ENCODE assay signal across 14 mouse cellular contexts in genomic region chr14:15884641-15885340, GRCm38 (mm10).
"Had no signal": no experiment of that assay in that cellular context is flagged by ENCODE, and none has a peak within 500 bp of the region (broad histone marks: within the 10 kb centered on the region; RNA-seq: fewer than 3 reads in every experiment).

No protein-coding gene starts in this region.

- H3K36me3 ChIP-seq: limb, embryonic 12.5 days; liver, embryonic 13.5 days; lung, embryonic 15.5 days; midbrain, embryonic 12.5 days had no signal

- H3K9ac ChIP-seq: limb, embryonic 12.5 days; liver, embryonic 13.5 days; liver, postnatal 0 days; lung, embryonic 15.5 days; midbrain, embryonic 12.5 days had no signal

- H3K4me2 ChIP-seq: limb, embryonic 12.5 days; liver, embryonic 13.5 days; lung, embryonic 15.5 days; midbrain, embryonic 12.5 days had no signal

- H3K9me3 ChIP-seq: limb, embryonic 12.5 days; liver, embryonic 13.5 days; lung, embryonic 15.5 days; megakaryocyte, embryonic 14.5 days; midbrain, embryonic 12.5 days had no signal

- DNase-seq: kidney, postnatal 10 days; kidney, postnatal 4 days; liver; liver, embryonic 13.5 days; liver, postnatal 0 days; lung, postnatal 14 days; right cerebral cortex, postnatal 25 days; thymus, postnatal 4 days had no signal

- H3K27ac ChIP-seq: layer of hippocampus, adult 2 months; limb, embryonic 12.5 days; liver, embryonic 13.5 days; lung, embryonic 15.5 days; macrophage; midbrain, embryonic 12.5 days had no signal

- H3K27me3 ChIP-seq: limb, embryonic 12.5 days; liver, embryonic 13.5 days; lung, embryonic 15.5 days; megakaryocyte, embryonic 14.5 days; midbrain, embryonic 12.5 days had no signal

- ATAC-seq: liver, postnatal 0 days had no signal

- H3K4me1 ChIP-seq: limb, embryonic 12.5 days; liver, embryonic 13.5 days; lung, embryonic 15.5 days; megakaryocyte, embryonic 14.5 days; midbrain, embryonic 12.5 days had no signal

- H3K4me3 ChIP-seq: layer of hippocampus, adult 2 months; limb, embryonic 12.5 days; liver, embryonic 13.5 days; lung, embryonic 15.5 days; megakaryocyte, embryonic 14.5 days; midbrain, embryonic 12.5 days had no signal
